Mouse (Mus musculus): Measurements from ENCODE around the gene Ireb2. TPM values are rescaled to one million over a fixed set of nuclear protein-coding genes. Genes with fewer than 3 reads are reported as not detected.

Gene Ireb2
- 22.3 TPM for polyA plus RNA-seq (2017; shearing (Covaris generic))

GRCm38 (mm10) chr9:54863363-54864281 is at the start of gene Ireb2:
Ireb2 (plus strand) TSS chr9:54863789.

GRCm38 (mm10) chr9:54917010-54917677 is 53.6 kb downstream of the Ireb2 start, which contains the start of gene Hykk:
Hykk (plus strand) TSS chr9:54917283.

GRCm38 (mm10) chr9:54950575-54951321 is 87.2 kb downstream of the Ireb2 start, which contains the start of the genes Psma4 and AY074887:
Psma4 (plus strand) TSS chr9:54950790.
AY074887 (minus strand) TSS chr9:54950998.

Other genes with a start within 250 kb of the Ireb2 start
- gene Acsbg1, start 201.9 kb upstream of the Ireb2 start, polyA plus RNA-seq (2017; shearing (Covaris generic)): 39.8 TPM
- 23.9 TPM for gene Dnaja4, start 164.9 kb upstream of the Ireb2 start, polyA plus RNA-seq (2017; shearing (Covaris generic))
- gene Wdr61, start 129.3 kb upstream of the Ireb2 start, polyA plus RNA-seq (2017; shearing (Covaris generic)): 98.0 TPM
- not detected for gene Crabp1, start 99.0 kb upstream of the Ireb2 start, polyA plus RNA-seq (2017; shearing (Covaris generic))
- gene Hykk, start 53.5 kb downstream of the Ireb2 start, polyA plus RNA-seq (2017; shearing (Covaris generic)): 0.44 TPM
- gene Psma4, start 87.0 kb downstream of the Ireb2 start, polyA plus RNA-seq (2017; shearing (Covaris generic)): 242 TPM
- gene AY074887, start 87.2 kb downstream of the Ireb2 start, polyA plus RNA-seq (2017; shearing (Covaris generic)): 0.60 TPM
- not detected for gene Chrna5, start 117.1 kb downstream of the Ireb2 start, polyA plus RNA-seq (2017; shearing (Covaris generic))
- not detected for gene Chrna3, start 162.8 kb downstream of the Ireb2 start, polyA plus RNA-seq (2017; shearing (Covaris generic))
- gene Chrnb4, start 185.0 kb downstream of the Ireb2 start, polyA plus RNA-seq (2017; shearing (Covaris generic)): 0.05 TPM

Measured in CD4-positive, CD25-positive, alpha-beta regulatory T cell (primary cell).